Mouse (Mus musculus) lung, embryonic 16.5 days (tissue): ENCODE measurements around the gene Igfbp2. TPM values are rescaled to one million over a fixed set of nuclear protein-coding genes. Genes with fewer than 3 reads are reported as not detected.

Experiments used
- ATAC-seq: fragments of 200-750 bp; cut with Nextera tagmentation; 2 replicates; pipeline ENCODE4 v1.8.0; 2017; ENCODE audit warnings: low read depth, mild to moderate bottlenecking, moderate library complexity
- H3K27ac ChIP-seq: fragments of 300-500 bp; sonication (generic); 2 replicates; pipeline ENCODE4 v1.5.1; 2014; ENCODE audit warnings: mild to moderate bottlenecking, control low read depth, low read length
- H3K27me3 ChIP-seq: fragments of 300-500 bp; sonication (generic); 2 replicates; pipeline ENCODE4 v1.6.1; 2014; ENCODE audit warnings: low read depth, low read length, mixed read lengths; ENCODE audit not compliant: control insufficient read depth, insufficient read depth
- H3K36me3 ChIP-seq: fragments of 300-500 bp; sonication (generic); 2 replicates; pipeline ENCODE4 v1.6.1; 2014; ENCODE audit warnings: low read length; ENCODE audit not compliant: control insufficient read depth, insufficient read depth
- H3K4me1 ChIP-seq: fragments of 300-500 bp; sonication (generic); replicated peaks from 2 replicates; pipeline ENCODE4 v1.6.1; 2014; ENCODE audit warnings: low read length, mixed read lengths; ENCODE audit not compliant: control insufficient read depth, insufficient read depth
- H3K4me2 ChIP-seq: fragments of 300-500 bp; sonication (generic); 2 replicates; pipeline ENCODE4 v1.6.1; 2014; ENCODE audit warnings: low read depth, low read length, control low read depth
- H3K4me3 ChIP-seq: fragments of 300-500 bp; sonication (generic); 2 replicates; pipeline ENCODE4 v1.5.1; 2014; ENCODE audit warnings: mild to moderate bottlenecking, low read length, control low read depth
- H3K9ac ChIP-seq: fragments of 300-500 bp; sonication (generic); 2 replicates; pipeline ENCODE4 v1.6.1; 2014; ENCODE audit warnings: low read length, control low read depth
- H3K9me3 ChIP-seq: fragments of 300-500 bp; sonication (generic); 2 replicates; pipeline ENCODE4 v1.6.1; 2016; ENCODE audit warnings: low read length; ENCODE audit not compliant: control insufficient read depth
- WGBS: fragments of 180-500 bp; shearing (Covaris S2); extraction: QIAGEN DNeasy Blood & Tissue Kit; methylation state at CpG from one replicate; pipeline ENCODE4 v1.1.7; 2014; 5-methylcytosine and 5-hydroxymethylcytosine counted together
- polyA plus RNA-seq: library from polyadenylated mRNA; unstranded; fragments of >200 nt; fragmentation: Nextera tagmentation; extraction: Ambion mirVana; gene quantifications from 2 replicates; pipeline ENCODE4 v1.2.1, GENCODE M21; 2015

Gene Igfbp2
- polyA plus RNA-seq, 1 experiment from 2014 or later: 233 TPM

DNA sequence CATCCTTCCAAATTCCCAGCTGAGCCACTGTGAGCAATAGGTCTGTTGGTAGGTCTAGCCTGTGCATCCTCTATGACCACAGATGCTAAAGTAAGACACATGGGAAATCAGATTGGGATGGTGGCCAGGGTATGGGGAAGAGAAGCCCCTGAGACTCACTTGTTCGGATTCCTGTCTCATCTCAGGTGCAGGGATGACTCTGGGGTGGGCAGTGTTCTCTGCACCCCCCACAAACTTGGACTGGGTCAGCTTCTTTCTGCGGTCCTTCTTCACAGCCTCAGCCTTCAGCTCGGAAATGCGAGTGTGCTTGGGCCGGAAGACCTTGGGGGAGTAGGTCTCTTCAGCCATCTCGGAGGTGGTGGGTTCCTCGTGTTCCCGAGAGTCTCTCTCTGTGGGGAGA is 39.4 kb downstream of the Igfbp2 start:
- no peak for ATAC-seq
- Histone ChIP-seq H3K27me3 (no peaks in the 10 kb centered on the region), H3K4me2 (no peak overlapping the region), H3K4me1 (peaks cover 5% of the 10 kb centered on the region; the same call in 1 of the 2 replicates), H3K4me3 (no peak overlapping the region), H3K9ac (no peak overlapping the region), H3K9me3 (no peaks in the 10 kb centered on the region), H3K27ac (no peak overlapping the region), H3K36me3 (peaks cover 18% of the 10 kb centered on the region)
- WGBS: 84% methylated on average over 8 of the region's 8 CpGs

DNA sequence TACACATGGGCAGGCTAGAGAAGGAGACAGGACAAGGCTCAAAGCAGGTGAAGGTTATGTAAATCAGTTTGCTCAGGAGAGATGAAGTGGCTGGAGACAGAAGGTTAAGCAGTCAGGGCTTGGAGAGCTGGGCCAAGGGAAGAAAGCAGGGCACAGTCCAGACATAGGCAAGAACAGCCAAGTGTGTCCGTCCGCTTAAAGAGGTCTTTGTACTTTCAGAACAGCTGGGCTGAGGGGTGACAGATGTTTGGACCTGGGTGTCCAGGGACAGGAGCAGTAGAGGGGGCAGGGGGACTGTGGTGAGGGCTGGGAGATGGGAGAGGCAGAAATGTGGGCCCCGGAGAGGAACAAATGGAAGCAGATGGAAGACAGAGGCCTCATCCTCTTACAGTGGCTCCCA is 40.0 kb downstream of the Igfbp2 start:
- H3K36me3 ChIP-seq: peaks cover 13% of the 10 kb centered on the region
- H3K4me1 ChIP-seq: peaks cover 7% of the 10 kb centered on the region
- no peaks in the 10 kb centered on the region for H3K9me3 ChIP-seq
- no peak overlapping the region for H3K4me3 ChIP-seq
- H3K9ac ChIP-seq: no peak overlapping the region
- ATAC-seq: no peak
- 66% methylated on average over 3 of the region's 3 CpGs for WGBS
- no peak overlapping the region for H3K27ac ChIP-seq
- H3K4me2 ChIP-seq: no peak overlapping the region
- no peaks in the 10 kb centered on the region for H3K27me3 ChIP-seq

- ATAC-seq: no peak
- 20% methylated on average over 6 of the region's 6 CpGs for WGBS
- Histone ChIP-seq H3K27ac (no peak overlapping the region), H3K4me1 (peaks cover 15% of the 10 kb centered on the region), H3K27me3 (no peaks in the 10 kb centered on the region), H3K4me2 (no peak overlapping the region), H3K4me3 (no peak overlapping the region), H3K9ac (no peak overlapping the region), H3K9me3 (no peaks in the 10 kb centered on the region), H3K36me3 (peaks cover 8% of the 10 kb centered on the region)
Observed at GRCm38 (mm10) chr1:72865900-72866299, 41.6 kb downstream of the Igfbp2 start.

- Histone ChIP-seq H3K27ac (no peak overlapping the region), H3K4me2 (no peak overlapping the region), H3K4me3 (no peak overlapping the region), H3K9ac (no peak overlapping the region), H3K27me3 (no peaks in the 10 kb centered on the region), H3K4me1 (peaks cover 19% of the 10 kb centered on the region), H3K36me3 (peaks cover 8% of the 10 kb centered on the region), H3K9me3 (no peaks in the 10 kb centered on the region)
- 39% methylated on average over 5 of the region's 5 CpGs for WGBS
- ATAC-seq: no peak
Observed at GRCm38 (mm10) chr1:72866417-72866816, 42.1 kb downstream of the Igfbp2 start.

- Histone ChIP-seq H3K27me3 (peaks cover 3% of the 10 kb centered on the region; the same call in 1 of the 2 replicates), H3K36me3 (peaks cover 8% of the 10 kb centered on the region), H3K9me3 (no peaks in the 10 kb centered on the region), H3K4me3 (no peak overlapping the region), H3K4me1 (peaks cover 28% of the 10 kb centered on the region), H3K9ac (no peak overlapping the region), H3K4me2 (no peak overlapping the region), H3K27ac (no peak overlapping the region)
- WGBS: 52% methylated on average over 1 of the region's 1 CpGs
- ATAC-seq: no peak
Observed at GRCm38 (mm10) chr1:72867346-72867745, 43.0 kb downstream of the Igfbp2 start.

GRCm38 (mm10) chr1:72868429-72869215 is 44.3 kb downstream of the Igfbp2 start:
- ATAC-seq: no peak
- no peak overlapping the region for H3K9ac ChIP-seq
- H3K4me2 ChIP-seq: no peak overlapping the region
- no peaks in the 10 kb centered on the region for H3K9me3 ChIP-seq
- peaks cover 28% of the 10 kb centered on the region for H3K4me1 ChIP-seq
- H3K27ac ChIP-seq: no peak overlapping the region
- WGBS: 63% methylated on average over 10 of the region's 10 CpGs
- peaks cover 5% of the 10 kb centered on the region for H3K27me3 ChIP-seq
- no peaks in the 10 kb centered on the region; the same call in 1 of the 2 replicates for H3K36me3 ChIP-seq
- H3K4me3 ChIP-seq: no peak overlapping the region

DNA sequence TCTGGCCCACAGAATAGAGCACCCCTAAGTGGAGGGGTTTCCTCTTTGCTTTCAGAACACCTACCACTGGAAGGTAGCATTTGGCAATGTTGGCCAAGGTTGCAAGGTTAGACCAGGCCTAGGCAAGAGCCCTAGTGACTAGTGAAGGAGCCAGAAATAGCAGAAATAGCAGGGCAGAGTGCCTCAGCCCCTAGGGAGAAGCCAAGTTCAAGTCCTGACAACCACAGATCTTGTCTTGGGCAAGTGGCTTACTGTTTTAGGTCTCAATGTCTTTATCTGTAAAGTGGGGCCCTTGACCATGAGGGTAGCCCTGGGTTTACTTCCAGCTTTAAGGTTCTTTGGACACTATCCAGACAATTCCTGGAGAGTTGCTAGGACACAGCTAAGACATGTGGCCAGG is 45.0 kb downstream of the Igfbp2 start:
- no peak overlapping the region for H3K4me3 ChIP-seq
- H3K9ac ChIP-seq: no peak overlapping the region
- H3K27me3 ChIP-seq: peaks cover 12% of the 10 kb centered on the region
- no peak overlapping the region for H3K4me2 ChIP-seq
- H3K27ac ChIP-seq: no peak overlapping the region
- no peaks in the 10 kb centered on the region for H3K9me3 ChIP-seq
- H3K36me3 ChIP-seq: no peaks in the 10 kb centered on the region
- peaks cover 30% of the 10 kb centered on the region for H3K4me1 ChIP-seq
- ATAC-seq: no peak

DNA sequence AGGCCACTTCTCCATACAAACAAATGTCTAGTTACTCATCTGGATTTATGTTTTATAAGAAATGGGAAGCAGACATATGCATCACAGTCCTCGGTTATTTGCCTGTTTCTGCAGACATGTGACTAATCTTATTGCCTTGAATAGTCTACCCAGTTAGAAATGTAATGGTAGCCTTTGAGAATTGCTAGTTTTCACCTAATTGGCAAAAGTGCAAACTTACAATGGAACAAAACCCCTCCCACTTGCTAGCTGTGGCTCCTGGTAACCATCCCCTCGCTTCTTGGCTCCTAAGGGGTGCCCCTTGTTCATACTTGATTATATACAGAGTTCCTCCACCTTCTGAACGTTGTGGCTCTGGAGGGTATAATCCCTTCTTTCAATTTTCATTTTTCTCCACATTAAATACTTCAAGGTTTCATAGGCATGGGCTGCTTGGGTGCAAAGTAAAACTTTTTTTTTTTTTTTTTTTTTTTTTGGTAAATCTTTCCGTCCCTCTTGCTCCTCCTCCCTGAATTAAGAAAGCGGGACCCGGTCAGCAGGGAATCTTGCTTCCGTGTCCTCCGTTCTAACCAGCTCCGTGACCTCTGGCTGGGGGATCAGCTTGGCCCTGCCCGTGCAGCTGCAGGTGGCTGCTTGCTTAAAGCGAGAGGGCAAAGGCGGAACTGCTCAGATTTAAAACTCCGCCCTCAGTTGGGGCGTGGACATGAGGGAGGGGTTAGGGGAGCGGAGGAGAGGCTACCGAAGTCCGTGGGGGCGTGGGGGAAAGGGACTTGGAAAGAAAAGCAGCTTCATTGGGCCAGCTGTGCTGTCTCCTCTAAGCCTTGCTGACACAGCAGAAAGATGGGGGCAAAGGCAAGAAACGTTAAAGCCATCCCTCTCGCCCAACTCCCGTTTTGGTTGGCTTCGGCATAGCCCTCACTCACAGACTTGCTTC is 45.6 kb downstream of the Igfbp2 start:
- H3K9me3 ChIP-seq: no peaks in the 10 kb centered on the region
- no peaks in the 10 kb centered on the region for H3K36me3 ChIP-seq
- peak overlapping the region; percentile 58 for H3K27ac ChIP-seq
- peak overlapping the region; percentile 40 for H3K9ac ChIP-seq
- peak overlapping the region; percentile 70 for H3K4me2 ChIP-seq
- peaks cover 12% of the 10 kb centered on the region for H3K27me3 ChIP-seq
- peak overlapping the region; percentile 64 for H3K4me3 ChIP-seq
- WGBS: 7% methylated on average over 22 of the region's 22 CpGs
- peak; percentile 35 for ATAC-seq
- peaks cover 31% of the 10 kb centered on the region for H3K4me1 ChIP-seq
